Mouse (Mus musculus): ENCODE data around the gene Arid2.
"Not testable (repeated sequence)": the region's sequence is repeated elsewhere in the genome, so short reads cannot be mapped to it uniquely, and the experiment has no call there.

The Arid2 gene

DNA sequence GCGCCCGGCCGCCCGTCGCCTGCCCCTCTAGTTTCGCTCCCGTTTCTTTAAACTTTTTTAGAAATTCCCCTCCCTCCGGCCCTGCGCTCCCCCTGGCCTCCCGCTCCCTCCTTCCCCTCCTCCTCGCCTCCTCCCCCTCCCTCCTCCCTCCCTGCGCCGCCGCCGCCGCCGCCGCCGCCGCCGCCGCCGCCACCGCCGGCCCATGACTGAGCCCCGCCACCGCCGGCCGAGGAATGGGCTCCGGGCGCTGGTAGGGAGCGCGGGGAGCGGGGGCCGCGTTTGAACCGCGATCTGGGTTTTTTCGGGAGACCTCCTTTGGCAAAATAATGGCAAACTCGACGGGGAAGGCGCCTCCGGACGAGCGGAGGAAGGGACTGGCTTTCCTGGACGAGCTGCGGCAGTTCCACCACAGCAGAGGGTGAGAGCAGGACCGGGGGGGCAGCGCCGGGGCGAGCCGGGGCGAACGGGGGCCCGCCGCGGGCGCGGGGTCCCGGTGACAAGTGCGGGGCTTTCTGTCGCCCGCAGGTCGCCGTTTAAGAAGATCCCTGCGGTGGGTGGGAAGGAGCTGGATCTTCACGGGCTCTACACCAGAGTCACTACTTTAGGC, at the start of gene Arid2:
Arid2 (plus strand) TSS at position 150 of the 607 bp plus-strand sequence.
- peak; percentile 77 for DNase-seq

DNA sequence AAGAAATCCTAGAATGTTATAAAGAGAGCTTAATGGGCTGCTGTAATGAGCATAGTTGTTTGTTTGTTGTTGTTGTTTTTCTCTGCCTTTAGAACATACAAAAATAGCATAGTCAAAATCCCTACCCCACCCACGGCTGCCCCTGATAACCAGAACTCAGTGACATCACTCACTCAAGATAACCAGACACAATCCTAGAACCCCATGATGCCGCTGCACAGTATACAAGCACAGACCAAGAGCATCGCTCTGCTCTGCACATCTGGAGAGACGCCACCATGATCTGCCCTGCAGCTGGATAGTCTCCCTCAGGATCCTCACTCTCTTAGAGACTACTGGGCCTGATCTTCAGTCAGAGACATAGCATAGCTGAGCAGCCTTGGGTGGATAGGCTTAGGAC, 49.2 kb upstream of the Arid2 start:
- DNase-seq = no peak

DNA sequence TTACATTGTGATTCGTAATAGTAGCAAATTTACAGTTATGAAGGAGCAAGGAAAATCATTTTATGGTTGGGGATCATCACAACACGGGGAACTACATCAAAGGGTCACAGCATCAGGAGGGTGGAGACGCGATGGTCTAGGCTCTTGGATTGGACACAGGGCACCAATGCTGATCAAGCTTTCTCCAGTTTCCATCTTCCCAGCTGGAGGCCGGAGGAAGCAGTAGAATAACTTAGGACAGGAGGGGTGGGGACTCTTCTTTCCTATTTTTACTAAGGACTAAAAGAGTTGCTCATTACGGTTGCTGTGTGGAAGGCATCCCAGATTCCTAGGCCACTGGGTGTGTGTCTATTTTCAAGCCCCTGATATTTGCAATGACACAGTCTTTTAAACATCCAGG, 43.1 kb upstream of the Arid2 start:
- no peak for DNase-seq

DNA sequence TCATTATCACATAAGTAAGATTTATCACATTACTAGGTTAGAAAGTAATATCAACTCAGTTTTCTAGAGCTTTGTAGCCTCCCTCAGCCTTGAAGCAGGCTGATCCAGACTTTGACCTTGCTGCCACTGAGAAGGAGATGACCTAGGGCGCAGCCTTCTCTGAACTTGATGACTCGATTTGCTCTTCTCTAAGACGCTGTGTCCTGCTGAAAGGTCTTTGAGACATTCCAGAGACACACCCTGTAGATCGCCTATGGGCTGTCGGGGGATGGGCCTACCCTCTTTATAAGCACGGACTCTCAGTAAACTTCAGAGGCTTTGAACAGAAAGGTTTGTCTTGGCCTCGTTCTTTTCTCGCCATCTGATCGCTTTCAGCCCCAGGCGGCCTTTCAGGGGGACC, 42.6 kb upstream of the Arid2 start:
- not testable (repeated sequence) for DNase-seq

DNA sequence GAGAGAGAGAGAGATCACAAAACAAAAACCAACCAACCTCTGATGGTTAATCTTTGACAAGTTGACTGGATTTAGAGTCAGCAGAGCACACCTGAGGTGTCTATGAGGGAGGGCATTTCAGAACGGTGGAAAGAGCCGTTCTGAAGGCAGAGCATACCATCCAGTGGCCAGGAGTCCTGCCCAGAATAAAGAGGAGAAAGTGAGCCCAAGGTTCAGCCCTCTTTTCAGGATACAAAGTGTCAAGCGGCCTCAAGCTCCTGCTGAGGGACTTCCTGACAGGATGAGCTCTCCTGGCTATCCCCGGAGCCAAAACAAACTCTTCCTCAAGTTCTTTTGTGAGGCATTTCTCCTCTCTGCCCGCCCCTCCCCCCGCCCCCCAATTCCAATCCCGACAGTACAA, 33.5 kb upstream of the Arid2 start:
- DNase-seq = no peak

DNA sequence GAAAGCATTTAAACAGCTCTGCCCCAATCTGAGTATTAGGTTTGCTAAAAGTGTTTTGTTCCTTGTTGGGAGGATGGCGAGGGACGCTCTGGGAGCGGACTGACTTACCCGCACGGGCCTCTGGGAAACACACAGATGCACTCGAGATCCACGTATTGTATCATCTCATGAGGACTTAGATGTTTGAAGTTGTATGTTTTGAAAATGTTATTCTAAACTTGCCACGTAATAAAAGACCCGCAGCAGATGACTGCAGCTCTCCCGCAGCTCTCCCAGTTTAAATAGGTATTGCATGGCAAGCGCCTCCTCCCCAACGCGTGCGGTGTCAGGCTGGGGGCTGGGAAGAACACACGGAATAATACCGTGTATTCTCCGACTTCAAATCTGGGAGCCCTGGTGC, 33.0 kb upstream of the Arid2 start:
- DNase-seq = no peak

DNA sequence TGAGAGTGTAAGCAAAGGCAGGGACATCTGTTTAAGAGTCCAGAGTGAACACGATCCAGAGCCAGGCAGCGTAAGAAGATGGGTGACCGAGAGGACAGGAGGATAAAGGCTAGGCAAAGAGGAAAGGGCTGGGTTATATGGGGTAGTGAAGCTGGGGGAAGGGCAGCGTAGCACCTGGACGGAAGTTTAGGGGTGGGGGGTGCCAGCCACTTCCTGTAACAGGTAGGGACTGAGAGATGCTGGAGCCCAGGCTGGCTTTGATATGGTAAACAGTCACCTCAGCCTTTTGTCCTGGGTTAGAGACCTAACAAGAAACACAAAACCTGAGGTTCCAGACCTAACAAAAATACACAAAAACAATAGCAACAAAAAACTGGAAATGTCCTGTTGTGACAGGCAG, 29.5 kb upstream of the Arid2 start:
- no peak for DNase-seq

DNA sequence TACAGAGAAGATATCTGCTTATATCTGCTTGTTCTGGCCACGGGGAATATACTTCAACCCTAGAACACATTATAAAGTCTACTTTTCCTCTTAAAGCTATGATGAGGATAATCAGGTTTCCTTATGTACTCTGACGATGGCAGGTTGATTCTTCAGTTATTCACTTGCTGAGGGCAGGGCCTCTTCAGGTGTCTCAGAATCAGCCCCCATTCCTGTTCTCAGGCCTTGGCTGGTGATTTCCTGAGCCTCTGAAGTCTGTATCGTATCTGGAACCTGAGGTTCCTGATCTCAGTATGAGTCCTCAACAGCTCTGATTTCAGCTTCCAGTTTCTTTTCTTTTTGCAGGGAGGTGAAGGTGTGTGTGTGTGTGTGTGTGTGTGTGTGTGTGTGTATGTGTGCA, 22.7 kb upstream of the Arid2 start:
- DNase-seq = no peak

DNA sequence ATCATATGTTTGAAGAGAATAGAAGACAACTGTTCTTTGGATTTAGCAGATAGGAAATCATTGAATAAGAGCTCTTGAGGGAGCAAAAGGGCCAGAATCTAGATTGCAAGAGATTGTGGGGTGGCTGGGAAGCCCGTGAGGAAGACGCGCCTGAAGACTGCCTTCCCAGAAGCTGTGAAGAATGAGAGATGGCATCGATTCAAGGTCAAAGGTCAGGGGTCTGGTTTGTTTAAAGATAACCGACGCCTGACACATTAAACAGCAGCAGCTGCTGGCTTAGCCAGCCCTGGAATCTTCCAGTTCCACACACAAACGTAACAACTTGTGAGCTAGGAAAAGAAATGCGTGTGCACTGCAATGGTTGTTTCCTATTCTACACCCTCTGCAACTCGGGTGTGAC, 19.4 kb upstream of the Arid2 start:
- no peak for DNase-seq

DNA sequence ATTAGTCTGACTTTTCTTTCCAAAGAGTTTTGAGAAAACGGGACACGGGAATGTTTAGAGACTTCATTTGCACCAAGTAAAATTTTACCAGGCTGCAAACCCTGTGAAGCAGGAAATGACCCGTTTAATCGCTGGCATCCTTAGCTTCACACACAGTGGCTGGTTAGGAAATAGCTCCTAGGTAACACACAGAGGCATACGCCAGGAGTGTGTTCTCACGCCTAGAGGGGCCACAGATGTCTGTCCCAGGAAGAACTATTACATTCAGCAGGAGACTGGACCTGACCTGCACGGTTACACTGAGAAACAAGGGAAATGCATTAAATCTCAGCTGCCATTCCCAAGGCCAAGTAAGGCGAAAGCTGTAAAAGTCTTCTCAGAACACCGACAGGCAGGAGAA, 18.7 kb upstream of the Arid2 start:
- no peak for DNase-seq

DNA sequence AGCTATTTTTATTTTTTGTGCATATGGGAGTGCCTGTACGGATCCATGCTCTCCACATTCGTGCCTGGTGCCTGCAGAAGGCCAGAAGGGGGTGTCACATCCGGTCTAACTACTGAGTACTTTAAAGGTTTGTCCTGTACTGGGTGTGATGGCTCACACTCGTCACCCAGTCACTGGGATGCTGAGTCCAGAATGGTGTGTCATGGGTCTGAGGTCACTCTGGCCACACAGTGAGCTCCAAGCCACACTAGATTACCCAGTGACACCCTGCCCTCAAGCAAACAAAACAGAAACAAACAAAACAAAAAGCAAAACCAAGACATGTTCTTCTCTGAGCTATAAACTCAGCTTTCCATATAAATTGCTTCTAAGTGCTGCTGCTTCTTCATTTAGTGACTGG, 17.9 kb upstream of the Arid2 start:
- DNase-seq = no peak

DNA sequence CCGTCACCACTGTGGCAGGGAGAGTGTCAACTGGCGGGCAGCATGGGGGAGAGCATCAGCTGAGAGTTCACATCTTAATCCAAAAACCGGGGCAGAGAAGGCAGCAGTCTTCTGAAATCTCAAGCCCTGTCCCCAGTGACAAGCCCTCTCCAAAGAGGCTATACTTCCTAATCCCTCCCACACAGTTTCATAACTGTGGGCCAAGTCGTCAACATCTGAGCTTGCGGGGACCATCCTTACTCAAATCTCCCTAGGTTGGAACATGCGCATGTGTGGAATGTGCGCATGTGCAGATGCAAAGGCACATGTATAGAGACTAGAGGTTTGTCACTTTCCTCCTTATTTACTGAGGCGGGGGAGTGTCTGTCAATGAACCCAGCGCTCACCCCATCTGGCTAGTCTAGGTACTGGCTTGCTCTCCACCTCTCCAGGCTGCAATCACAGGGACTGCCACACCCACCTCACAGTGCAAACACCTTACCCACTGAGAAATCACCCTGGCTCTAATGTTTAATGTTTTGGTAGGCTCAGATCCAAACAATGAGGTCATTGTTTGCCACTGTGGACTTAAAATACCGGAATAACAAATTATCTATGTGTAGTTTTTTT, 16.9 kb upstream of the Arid2 start:
- DNase-seq = no peak

DNA sequence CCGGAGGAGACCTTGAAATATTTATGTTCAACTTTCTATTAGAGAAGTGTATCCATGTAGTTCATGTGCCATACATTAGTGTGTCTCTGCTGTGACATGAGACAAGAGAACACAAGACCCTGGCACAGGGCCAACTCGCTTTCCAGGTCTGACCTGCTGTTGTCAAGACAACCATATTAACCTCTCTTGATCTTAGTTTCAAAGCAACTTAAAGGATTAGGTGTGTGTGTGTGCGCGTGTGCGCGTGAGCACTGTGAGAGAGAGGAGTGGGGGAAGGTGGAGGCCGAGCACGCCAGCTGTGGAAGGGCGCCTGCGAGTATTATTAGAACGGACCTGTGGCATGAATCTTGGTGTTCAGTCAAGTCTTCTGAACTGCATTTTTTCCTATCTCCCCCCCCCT, 15.0 kb upstream of the Arid2 start:
- DNase-seq = no peak

DNA sequence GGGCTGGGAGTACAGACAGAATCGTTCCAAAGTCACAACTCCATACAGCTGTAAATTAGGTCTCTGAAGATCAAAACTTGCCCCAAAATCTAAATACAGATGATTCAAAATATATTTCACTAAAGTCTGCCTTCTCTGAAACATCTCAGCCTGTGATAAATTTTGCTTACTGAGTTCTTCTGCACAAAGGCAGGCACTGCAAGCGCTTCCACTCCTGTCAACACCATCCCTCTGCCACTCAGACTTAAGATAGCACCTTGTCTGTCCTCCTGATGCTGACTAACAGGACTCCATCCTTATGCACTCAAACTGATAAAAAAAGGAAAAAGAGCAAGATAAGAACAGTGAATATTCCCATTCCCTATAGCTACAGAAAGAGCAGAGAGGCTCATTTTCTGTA, 13.0 kb upstream of the Arid2 start:
- DNase-seq = no peak

DNA sequence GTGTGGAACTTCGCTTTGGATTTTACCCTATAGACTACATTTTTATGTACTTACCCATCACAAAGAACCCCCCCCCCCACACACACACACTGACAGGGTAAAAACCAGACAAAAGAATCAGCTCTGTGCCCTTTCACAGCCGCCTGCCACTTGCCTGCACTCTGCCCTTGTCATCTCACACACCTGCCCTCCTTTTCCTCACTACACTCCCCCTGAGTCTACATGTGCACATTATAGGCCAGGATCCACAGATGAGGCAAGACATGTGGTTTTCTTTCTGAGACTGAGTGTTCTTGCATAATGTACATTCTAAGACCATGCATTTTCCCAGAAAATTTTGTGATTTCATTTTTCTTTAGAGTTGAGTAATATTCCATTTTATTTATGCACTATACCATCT, 12.1 kb upstream of the Arid2 start:
- no peak for DNase-seq

DNA sequence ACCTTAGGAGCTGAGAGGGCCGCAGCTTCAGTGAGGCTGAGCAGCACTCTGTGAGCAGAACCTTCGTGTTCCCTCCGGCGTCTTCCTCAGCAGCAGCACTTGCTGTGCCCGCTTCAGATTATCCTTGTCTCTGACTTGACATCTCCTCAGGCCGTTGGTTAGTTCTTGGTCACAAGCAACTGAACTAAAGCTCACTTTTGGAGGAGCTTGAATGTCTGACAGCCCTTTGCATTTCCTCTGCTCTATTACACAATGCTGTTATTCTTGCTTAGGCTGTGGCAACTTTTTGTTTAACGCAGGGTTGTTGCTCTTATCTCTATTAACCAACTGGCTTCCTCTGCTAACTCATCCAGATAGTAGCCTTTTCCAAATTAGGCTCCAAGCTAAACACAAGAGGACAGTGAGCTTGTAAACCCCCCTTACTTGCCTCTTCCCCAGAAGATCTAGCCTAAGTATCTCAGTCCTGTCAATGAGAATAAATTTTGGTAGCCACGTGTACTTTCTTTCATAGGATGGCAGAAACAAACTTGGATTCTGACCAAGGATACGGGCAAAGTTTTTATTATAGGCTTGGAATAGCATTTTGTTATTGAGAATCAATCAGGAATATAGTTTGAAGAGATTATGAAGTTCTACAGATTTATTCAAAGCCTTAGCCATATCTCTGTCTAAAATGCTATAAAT, 11.4 kb upstream of the Arid2 start:
- DNase-seq = no peak

DNA sequence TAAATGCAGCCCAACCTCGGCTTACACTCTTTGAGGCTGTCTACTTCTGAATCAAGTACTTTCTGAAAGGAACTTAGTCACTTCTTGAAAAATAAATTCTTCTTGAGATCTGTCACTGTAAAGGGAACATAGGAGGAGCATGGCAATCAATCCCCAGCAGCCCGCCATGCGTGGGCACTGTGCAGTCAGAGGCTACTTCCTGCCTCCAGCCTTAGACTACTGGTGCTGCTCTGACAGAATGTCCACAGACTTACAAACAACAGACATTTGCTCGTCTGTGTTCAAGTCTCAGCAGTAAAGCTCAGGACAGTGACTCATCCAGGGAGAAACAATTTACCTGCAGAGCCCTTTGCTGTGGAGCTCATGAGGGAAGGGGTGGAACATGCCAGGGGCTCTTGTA, 10.3 kb upstream of the Arid2 start:
- no peak for DNase-seq

DNA sequence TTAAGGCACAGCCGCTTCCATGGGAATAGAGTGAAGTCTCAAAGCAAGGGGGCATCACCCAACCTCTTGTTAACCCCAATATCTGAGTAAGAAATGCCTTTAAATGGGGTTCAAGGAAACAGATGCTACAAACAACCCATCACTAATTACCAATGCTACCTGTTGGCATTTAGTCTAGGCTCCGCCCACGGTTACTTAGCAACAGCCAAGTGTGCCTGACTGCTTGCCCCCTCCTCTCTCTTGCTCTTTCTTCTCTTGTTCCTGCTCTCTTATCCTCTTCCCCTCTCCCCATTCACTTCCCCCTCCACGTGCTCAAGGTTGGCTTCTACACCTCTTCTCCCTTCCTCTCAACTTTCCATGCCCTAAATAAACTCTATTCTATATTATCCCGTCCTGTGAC, 6.1 kb upstream of the Arid2 start:
- no peak for DNase-seq

DNA sequence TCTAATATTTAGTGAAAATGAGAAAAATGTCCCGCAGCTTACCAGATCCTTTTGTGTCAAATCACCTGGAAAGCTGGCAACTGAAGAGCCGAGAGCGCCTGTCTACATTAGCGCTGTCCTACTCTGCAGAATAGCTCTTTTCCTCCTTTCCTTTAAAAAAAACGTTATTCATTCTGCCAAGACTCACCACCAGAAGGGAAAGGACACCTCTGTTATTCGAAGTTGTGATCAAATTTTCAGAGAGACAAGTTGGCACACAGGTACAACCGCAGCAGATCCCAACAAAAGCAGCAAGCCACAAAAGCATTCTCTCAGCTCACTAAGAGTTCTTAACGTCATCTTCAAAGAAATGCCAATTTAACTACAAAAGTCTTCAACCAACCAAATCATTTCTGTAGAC, 4.2 kb upstream of the Arid2 start:
- DNase-seq = no peak

DNA sequence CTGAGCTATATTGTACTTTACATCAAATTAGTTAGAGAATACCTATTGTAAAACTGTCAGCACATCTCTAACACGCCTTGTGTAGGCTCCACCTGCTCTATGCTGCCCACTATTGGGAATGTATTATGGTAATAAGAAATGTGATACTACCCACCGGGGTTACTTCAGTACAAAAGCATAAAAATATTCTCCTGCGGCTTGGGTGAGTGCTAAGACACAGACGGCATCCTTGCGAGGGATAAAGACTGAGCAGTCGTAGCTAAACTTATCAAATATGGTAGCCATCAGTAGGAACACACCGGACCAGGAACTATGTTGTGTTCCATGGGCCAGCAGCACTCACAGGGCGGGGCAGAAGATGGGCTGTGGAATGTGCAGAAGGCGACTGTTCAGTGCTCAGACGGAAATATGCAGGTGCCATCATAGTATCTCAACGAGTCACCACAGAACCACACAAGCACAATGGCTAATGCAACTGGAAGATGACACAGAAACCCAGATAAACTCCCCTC, 3.3 kb upstream of the Arid2 start:
- DNase-seq = peak; percentile 51

DNA sequence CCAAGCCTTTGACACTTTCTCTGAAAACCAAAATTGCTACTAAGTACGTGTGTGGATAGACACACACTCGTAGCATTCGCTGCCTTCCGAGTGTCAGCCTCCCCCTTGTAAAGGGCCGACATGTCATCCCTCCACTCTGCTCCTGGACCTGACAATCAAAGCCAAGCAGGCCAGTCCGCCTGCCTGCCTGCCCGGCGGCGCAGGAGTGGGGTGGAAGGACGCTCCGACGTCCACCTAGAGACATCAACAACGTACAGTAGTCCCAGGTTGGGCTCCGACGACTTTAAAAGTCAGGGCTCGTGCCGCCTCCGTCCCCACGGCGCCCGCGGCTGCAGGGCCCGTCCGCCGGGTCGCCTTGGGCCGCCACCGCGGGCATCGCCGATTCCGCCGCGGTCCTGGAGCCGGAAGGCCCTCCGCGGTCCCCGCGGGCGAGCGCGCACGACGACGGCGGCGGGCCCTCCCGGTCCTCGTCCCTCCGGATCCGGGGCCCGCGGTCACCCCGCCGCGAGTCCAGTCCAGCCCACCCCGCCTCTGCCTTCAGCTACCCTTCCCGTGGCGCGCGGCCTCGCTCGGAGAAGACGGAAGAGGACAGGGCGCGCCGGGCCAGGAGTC, 2.5 kb upstream of the Arid2 start:
- peak; percentile 62 for DNase-seq

DNA sequence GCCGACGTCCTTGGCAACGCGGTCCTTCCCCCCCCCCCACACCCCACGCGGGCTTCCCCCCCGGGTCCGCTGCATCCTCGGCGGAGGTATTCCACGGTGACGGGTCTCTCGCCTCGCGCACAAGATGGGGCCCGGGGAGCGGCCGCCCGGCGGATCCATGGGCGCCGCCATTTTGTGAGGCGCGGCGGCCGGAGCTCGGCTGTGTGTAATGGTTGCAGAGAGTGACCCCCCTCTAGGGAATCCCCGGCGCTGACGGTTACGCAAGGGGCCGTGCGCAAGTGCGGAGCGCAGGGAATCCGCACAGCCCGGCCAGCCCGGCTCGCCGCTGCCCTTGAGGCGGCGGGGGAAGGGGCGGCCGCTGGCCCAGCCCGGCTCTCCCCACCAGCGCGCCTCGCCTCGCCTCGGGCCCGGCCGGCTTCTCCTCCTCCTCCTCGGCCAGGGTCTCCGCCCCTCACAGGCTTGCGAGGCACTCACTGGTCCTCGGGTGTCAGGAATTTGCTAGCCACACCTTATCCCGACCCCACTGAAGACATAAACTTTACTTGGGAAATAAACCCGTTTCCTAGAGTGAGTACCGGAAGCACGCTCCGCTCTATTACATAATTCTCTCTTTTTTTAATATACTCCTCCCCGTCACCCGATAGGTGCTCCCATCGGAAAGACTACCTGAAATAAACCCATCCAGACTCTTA, 1.8 kb upstream of the Arid2 start:
- DNase-seq = peak; percentile 92

Measured in cerebellum, adult 11-12 months (tissue).